Mouse (Mus musculus): Measurements from ENCODE around the gene Rabgap1l. TPM values are rescaled to one million over a fixed set of nuclear protein-coding genes. Genes with fewer than 3 reads are reported as not detected.

Rabgap1l gene
- polyA plus RNA-seq, 1 experiment from 2014 or later, result 41.8 TPM

- ATAC-seq, result no peak
- no peaks in the 10 kb centered on the region for H3K9me3 ChIP-seq (replicated peaks; ENCODE audit: control insufficient read depth, low read length, poor library complexity, severe bottlenecking)
- WGBS, result 11% methylated on average over 4 of the region's 4 CpGs
- H3K4me3 ChIP-seq (ENCODE audit: low read depth, low read length), result no peak overlapping the region
- no peak overlapping the region for H3K4me2 ChIP-seq (ENCODE audit: low read length)
- no peak overlapping the region for H3K27ac ChIP-seq (ENCODE audit: low read length)
- H3K4me1 ChIP-seq (ENCODE audit: control insufficient read depth, insufficient read depth, low read length), result no peaks in the 10 kb centered on the region
- H3K36me3 ChIP-seq (ENCODE audit: control insufficient read depth, insufficient read depth, low read length), result no peaks in the 10 kb centered on the region
- no peaks in the 10 kb centered on the region for H3K27me3 ChIP-seq (ENCODE audit: control insufficient read depth, insufficient read depth, low read depth, low read length)
- H3K9ac ChIP-seq (ENCODE audit: low read depth, low read length), result no peak overlapping the region
These were observed 226.6 kb downstream of the Rabgap1l start for GRCm38 (mm10) chr1:160566458-160566857.

GRCm38 (mm10) chr1:160561381-160561780 is 231.6 kb downstream of the Rabgap1l start:
- 55% methylated on average over 1 of the region's 1 CpGs for WGBS
- H3K9me3 ChIP-seq (replicated peaks; ENCODE audit: control insufficient read depth, low read length, poor library complexity, severe bottlenecking), result no peaks in the 10 kb centered on the region
- H3K36me3 ChIP-seq (ENCODE audit: control insufficient read depth, insufficient read depth, low read length), result no peaks in the 10 kb centered on the region
- H3K9ac ChIP-seq (ENCODE audit: low read depth, low read length), result no peak overlapping the region
- ATAC-seq, result no peak
- H3K4me1 ChIP-seq (ENCODE audit: control insufficient read depth, insufficient read depth, low read length), result no peaks in the 10 kb centered on the region
- no peak overlapping the region for H3K4me3 ChIP-seq (ENCODE audit: low read depth, low read length)
- H3K27ac ChIP-seq (ENCODE audit: low read length), result no peak overlapping the region
- H3K4me2 ChIP-seq (ENCODE audit: low read length), result no peak overlapping the region
- H3K27me3 ChIP-seq (ENCODE audit: control insufficient read depth, insufficient read depth, low read depth, low read length), result no peaks in the 10 kb centered on the region

DNA sequence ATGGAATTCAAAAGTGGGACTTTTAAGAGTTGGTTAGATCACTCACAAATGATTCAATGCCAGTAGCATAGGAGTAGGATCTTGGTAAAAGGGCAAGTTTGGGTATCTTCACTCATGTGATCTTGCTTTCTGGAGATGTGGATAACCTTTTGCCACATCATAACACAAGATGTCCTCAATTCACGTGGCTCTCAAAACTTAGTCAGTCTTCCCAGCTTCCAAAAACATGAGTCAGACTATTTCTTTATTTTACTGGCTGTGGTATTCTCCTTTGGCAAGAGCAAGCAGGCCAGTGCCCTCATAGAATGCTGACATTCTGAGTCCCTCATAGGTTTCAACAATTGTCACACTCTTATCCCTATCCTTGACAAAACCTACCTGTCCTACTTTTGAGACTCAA is 242.4 kb downstream of the Rabgap1l start:
- Histone ChIP-seq H3K4me1 (ENCODE audit: control insufficient read depth, insufficient read depth, low read length) (peaks cover 8% of the 10 kb centered on the region), H3K27ac (ENCODE audit: low read length) (no peak overlapping the region), H3K36me3 (ENCODE audit: control insufficient read depth, insufficient read depth, low read length) (no peaks in the 10 kb centered on the region), H3K4me2 (ENCODE audit: low read length) (no peak overlapping the region), H3K9me3 (replicated peaks; ENCODE audit: control insufficient read depth, low read length, poor library complexity, severe bottlenecking) (no peaks in the 10 kb centered on the region), H3K27me3 (ENCODE audit: control insufficient read depth, insufficient read depth, low read depth, low read length) (no peaks in the 10 kb centered on the region), H3K9ac (ENCODE audit: low read depth, low read length) (no peak overlapping the region), H3K4me3 (ENCODE audit: low read depth, low read length) (no peak overlapping the region)
- WGBS, result 84% methylated on average over 1 of the region's 1 CpGs
- ATAC-seq, result no peak

- H3K4me1 ChIP-seq (ENCODE audit: control insufficient read depth, insufficient read depth, low read length), result peaks cover 8% of the 10 kb centered on the region
- no peak overlapping the region for H3K4me3 ChIP-seq (ENCODE audit: low read depth, low read length)
- WGBS, result 18% methylated on average over 4 of the region's 4 CpGs
- no peaks in the 10 kb centered on the region for H3K9me3 ChIP-seq (replicated peaks; ENCODE audit: control insufficient read depth, low read length, poor library complexity, severe bottlenecking)
- H3K27ac ChIP-seq (ENCODE audit: low read length), result peak overlapping the region; percentile 4; the same call in 1 of the 2 replicates
- H3K4me2 ChIP-seq (ENCODE audit: low read length), result no peak overlapping the region
- H3K36me3 ChIP-seq (ENCODE audit: control insufficient read depth, insufficient read depth, low read length), result no peaks in the 10 kb centered on the region
- H3K27me3 ChIP-seq (ENCODE audit: control insufficient read depth, insufficient read depth, low read depth, low read length), result no peaks in the 10 kb centered on the region
- peak; percentile 72 for ATAC-seq
- H3K9ac ChIP-seq (ENCODE audit: low read depth, low read length), result no peak overlapping the region
These were observed 244.8 kb downstream of the Rabgap1l start for GRCm38 (mm10) chr1:160547934-160548876.

DNA sequence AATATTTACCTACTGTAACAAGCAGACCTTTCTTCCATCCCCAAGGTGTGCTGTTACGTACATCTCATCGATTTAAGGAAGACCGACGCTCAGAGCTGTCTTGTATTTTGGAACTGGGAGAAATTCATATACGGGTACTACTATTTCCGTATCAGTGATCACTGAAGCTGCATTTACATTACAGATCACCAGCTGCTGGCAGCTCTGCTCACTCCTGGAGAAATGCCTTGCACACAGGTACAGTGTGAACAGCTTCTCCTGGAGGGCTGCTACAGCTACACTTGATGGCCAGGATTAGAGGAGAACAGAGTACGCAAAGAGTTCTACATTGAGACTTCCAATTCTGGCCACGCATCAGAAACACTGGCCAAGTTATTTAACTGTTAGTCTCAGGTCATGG is 257.4 kb downstream of the Rabgap1l start:
- H3K36me3 ChIP-seq (ENCODE audit: control insufficient read depth, insufficient read depth, low read length), result no peaks in the 10 kb centered on the region
- H3K27ac ChIP-seq (ENCODE audit: low read length), result peak overlapping the region; percentile 44
- no peak overlapping the region for H3K4me3 ChIP-seq (ENCODE audit: low read depth, low read length)
- peak; percentile 33; the same call in 1 of the 2 replicates for ATAC-seq
- WGBS, result 72% methylated on average over 8 of the region's 8 CpGs
- H3K4me1 ChIP-seq (ENCODE audit: control insufficient read depth, insufficient read depth, low read length), result peaks cover 7% of the 10 kb centered on the region
- no peak overlapping the region for H3K4me2 ChIP-seq (ENCODE audit: low read length)
- H3K27me3 ChIP-seq (ENCODE audit: control insufficient read depth, insufficient read depth, low read depth, low read length), result no peaks in the 10 kb centered on the region
- H3K9ac ChIP-seq (ENCODE audit: low read depth, low read length), result no peak overlapping the region
- no peaks in the 10 kb centered on the region for H3K9me3 ChIP-seq (replicated peaks; ENCODE audit: control insufficient read depth, low read length, poor library complexity, severe bottlenecking)

GRCm38 (mm10) chr1:160534571-160535335 is 258.3 kb downstream of the Rabgap1l start:
- no peaks in the 10 kb centered on the region for H3K36me3 ChIP-seq (ENCODE audit: control insufficient read depth, insufficient read depth, low read length)
- no peaks in the 10 kb centered on the region for H3K27me3 ChIP-seq (ENCODE audit: control insufficient read depth, insufficient read depth, low read depth, low read length)
- no peak overlapping the region for H3K4me3 ChIP-seq (ENCODE audit: low read depth, low read length)
- H3K9me3 ChIP-seq (replicated peaks; ENCODE audit: control insufficient read depth, low read length, poor library complexity, severe bottlenecking), result no peaks in the 10 kb centered on the region
- WGBS, result 52% methylated on average over 2 of the region's 2 CpGs
- H3K9ac ChIP-seq (ENCODE audit: low read depth, low read length), result no peak overlapping the region
- peak overlapping the region; percentile 71 for H3K27ac ChIP-seq (ENCODE audit: low read length)
- H3K4me1 ChIP-seq (ENCODE audit: control insufficient read depth, insufficient read depth, low read length), result peaks cover 7% of the 10 kb centered on the region
- H3K4me2 ChIP-seq (ENCODE audit: low read length), result no peak overlapping the region
- ATAC-seq, result peak; percentile 86

DNA sequence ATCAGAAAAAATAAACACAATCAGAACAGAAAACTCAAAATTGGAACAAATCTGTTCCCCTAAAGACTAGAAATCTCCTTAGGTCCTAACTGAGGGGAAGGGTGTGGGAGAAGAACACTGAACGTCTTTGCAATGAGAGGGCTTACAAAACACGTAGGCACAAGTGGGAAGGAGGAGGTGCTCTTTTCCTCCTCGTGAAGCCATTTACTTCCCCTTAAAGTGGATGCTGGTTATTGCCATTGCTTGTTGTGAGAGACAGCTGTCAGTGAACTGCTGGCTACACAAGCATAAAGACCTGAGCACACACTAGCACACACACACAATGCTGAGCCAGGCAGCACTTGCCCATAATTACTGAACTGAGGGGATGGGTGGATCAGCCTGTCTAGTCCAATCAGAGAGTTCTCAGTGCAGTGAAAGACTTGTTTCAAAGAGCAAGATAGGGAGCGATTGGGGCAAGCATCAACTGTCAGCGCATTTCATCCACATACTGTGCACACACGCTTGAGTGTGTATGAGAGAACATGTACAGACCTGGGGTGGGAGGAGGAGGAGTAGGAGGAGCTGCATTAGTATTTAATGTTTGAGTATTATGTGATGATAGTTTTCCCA is 259.7 kb downstream of the Rabgap1l start:
- ATAC-seq, result 0 out of 2 replicates have a peak, but pooled peaks have one; percentile 22
- Histone ChIP-seq H3K4me3 (ENCODE audit: low read depth, low read length) (no peak overlapping the region), H3K9ac (ENCODE audit: low read depth, low read length) (no peak overlapping the region), H3K9me3 (replicated peaks; ENCODE audit: control insufficient read depth, low read length, poor library complexity, severe bottlenecking) (no peaks in the 10 kb centered on the region), H3K4me1 (ENCODE audit: control insufficient read depth, insufficient read depth, low read length) (peaks cover 7% of the 10 kb centered on the region), H3K27ac (ENCODE audit: low read length) (no peak overlapping the region), H3K36me3 (ENCODE audit: control insufficient read depth, insufficient read depth, low read length) (no peaks in the 10 kb centered on the region), H3K4me2 (ENCODE audit: low read length) (no peak overlapping the region), H3K27me3 (ENCODE audit: control insufficient read depth, insufficient read depth, low read depth, low read length) (no peaks in the 10 kb centered on the region)
- 48% methylated on average over 6 of the region's 6 CpGs for WGBS

- Histone ChIP-seq H3K4me1 (ENCODE audit: control insufficient read depth, insufficient read depth, low read length) (peaks cover 7% of the 10 kb centered on the region), H3K27me3 (ENCODE audit: control insufficient read depth, insufficient read depth, low read depth, low read length) (no peaks in the 10 kb centered on the region), H3K9me3 (replicated peaks; ENCODE audit: control insufficient read depth, low read length, poor library complexity, severe bottlenecking) (no peaks in the 10 kb centered on the region), H3K27ac (ENCODE audit: low read length) (no peak overlapping the region), H3K4me2 (ENCODE audit: low read length) (no peak overlapping the region), H3K9ac (ENCODE audit: low read depth, low read length) (no peak overlapping the region), H3K36me3 (ENCODE audit: control insufficient read depth, insufficient read depth, low read length) (no peaks in the 10 kb centered on the region), H3K4me3 (ENCODE audit: low read depth, low read length) (no peak overlapping the region)
- 21% methylated on average over 5 of the region's 5 CpGs for WGBS
- ATAC-seq, result peak; percentile 61
These were observed 261.6 kb downstream of the Rabgap1l start for GRCm38 (mm10) chr1:160531402-160531801.

Measured in midbrain, embryonic 16.5 days (tissue).